Mouse (Mus musculus): ENCODE results near the gene Slc12a7. TPM values are rescaled to one million over a fixed set of nuclear protein-coding genes. Genes with fewer than 3 reads are reported as not detected.
"Not testable (repeated sequence)": the region's sequence is repeated elsewhere in the genome, so short reads cannot be mapped to it uniquely, and the experiment has no call there.

The Slc12a7 gene
- polyA plus RNA-seq, 1 experiment from 2014 or later, result 120 TPM

GRCm38 (mm10) chr13:73699714-73700113, 33.2 kb upstream of the Slc12a7 start:
- in situ Hi-C loops (cut with MboI; ENCODE audit: low pct_unique_long_range_greater_than_20kb), result no loop called here
- H3K27me3 ChIP-seq, result no peaks in the 10 kb centered on the region
- ChIA-PET CTCF (interaction anchor here (1.3 to 1.7 kb wide), 2 partner anchors 52 to 53 kb away, joined by 3 to 5 read pairs; no protein-coding TSS in a partner anchor), POLR2A (interaction anchor here (0.6 to 2.5 kb wide), 2 partner anchors 10 to 616 kb away, joined by 5 to 6 read pairs; no protein-coding TSS in a partner anchor)
- no peak for DNase-seq (ENCODE audit: low read depth, low spot score)
- ATAC-seq, result no peak
- TF ChIP-seq CTCF (IDR thresholded peaks at IDR 0.05), result no peak

DNA sequence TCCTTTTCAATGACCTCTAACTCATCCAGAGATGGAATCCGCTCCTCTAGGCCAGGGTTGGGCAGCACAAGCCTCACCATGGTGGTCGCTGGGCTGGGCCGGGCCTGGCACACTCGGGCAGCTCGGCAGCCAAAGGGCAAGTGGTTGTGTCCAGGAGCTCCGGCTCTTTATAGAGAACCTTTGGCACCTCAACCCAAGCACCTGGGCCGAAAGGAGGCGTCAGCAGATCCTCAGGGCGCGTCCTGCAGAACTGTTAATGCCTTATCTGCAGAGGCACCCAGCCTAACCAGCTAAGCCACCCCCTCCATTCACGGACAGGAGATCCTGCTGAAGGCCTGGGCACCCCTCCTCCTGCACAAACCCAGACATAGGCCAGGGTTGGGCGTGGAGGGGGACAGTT, 32.3 kb upstream of the Slc12a7 start:
- no peak for DNase-seq (ENCODE audit: low read depth, low spot score)
- no peaks in the 10 kb centered on the region for H3K27me3 ChIP-seq
- ChIA-PET POLR2A (interaction anchor here (0.8 to 2.5 kb wide), 2 partner anchors 9 to 14 kb away, joined by 4 to 6 read pairs; no protein-coding TSS in a partner anchor), CTCF (interaction anchor here (1.7 to 2.6 kb wide), 2 partner anchors 8 to 54 kb away, joined by 5 to 12 read pairs; no protein-coding TSS in a partner anchor)
- ATAC-seq, result no peak
- in situ Hi-C loops (cut with MboI; ENCODE audit: low pct_unique_long_range_greater_than_20kb), result no loop called here
- no peak for TF ChIP-seq CTCF (IDR thresholded peaks at IDR 0.05)

DNA sequence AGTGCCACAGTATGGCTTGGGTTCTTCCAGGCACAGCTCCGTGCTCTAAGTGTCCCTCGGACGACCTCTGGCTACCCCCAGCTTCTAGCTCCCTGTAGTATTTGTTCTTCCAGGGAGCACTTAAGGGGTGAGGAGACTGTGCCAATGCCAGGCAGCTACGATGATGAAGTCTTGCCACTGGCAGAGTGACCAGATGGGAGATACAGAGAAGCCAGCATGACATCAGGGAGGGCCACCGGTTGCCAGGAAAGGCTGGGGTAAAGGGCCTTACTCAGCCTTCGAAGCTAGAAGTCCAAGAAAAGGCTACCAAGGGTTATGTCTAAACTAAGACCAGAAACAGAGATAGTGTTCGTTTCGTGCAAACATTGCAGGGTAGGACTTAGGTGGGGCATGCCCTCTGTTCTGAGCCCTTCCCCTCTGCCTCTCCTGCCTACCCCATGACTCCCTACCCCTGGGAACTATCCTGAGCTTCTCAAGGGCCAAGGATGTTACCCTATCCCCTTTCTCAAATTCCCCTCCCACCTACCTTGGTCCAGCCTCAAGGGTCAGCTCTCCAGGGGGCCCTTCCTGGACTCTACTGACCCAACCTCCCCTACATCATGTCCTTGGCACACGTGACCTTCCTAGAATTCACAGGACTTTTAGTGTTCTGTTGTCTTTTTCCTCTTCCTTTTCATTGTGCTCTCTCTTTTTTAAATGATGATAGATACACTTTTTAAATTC, 31.6 kb upstream of the Slc12a7 start:
- in situ Hi-C loops (cut with MboI; ENCODE audit: low pct_unique_long_range_greater_than_20kb), result no loop called here
- ATAC-seq (no peak), DNase-seq (ENCODE audit: low read depth, low spot score) (no peak)
- ChIA-PET POLR2A (interaction anchor here (0.8 to 2.5 kb wide), 2 partner anchors 9 to 13 kb away, joined by 4 to 6 read pairs; no protein-coding TSS in a partner anchor), CTCF (interaction anchor here (2.6 kb wide), 1 partner anchor 9 kb away, joined by 12 read pairs; no protein-coding TSS in a partner anchor)
- H3K27me3 ChIP-seq, result no peaks in the 10 kb centered on the region
- no peak for TF ChIP-seq CTCF (IDR thresholded peaks at IDR 0.05)

GRCm38 (mm10) chr13:73702776-73703175, 30.1 kb upstream of the Slc12a7 start:
- in situ Hi-C loops (cut with MboI; ENCODE audit: low pct_unique_long_range_greater_than_20kb), result no loop called here
- POLR2A ChIA-PET, result interaction anchor here (0.6 kb wide), 1 partner anchor 120 kb away, joined by 3 read pairs; no protein-coding TSS in a partner anchor
- CTCF ChIA-PET, result interaction anchor here (2.1 to 2.6 kb wide), 2 partner anchors 10 to 56 kb away, joined by 6 to 12 read pairs; no protein-coding TSS in a partner anchor
- no peak for TF ChIP-seq CTCF (IDR thresholded peaks at IDR 0.05)
- no peaks in the 10 kb centered on the region for H3K27me3 ChIP-seq
- ATAC-seq (no peak), DNase-seq (ENCODE audit: low read depth, low spot score) (no peak)

GRCm38 (mm10) chr13:73703486-73703885, 29.4 kb upstream of the Slc12a7 start:
- ATAC-seq; H3K27me3 ChIP-seq; DNase-seq (ENCODE audit: low read depth, low spot score); in situ Hi-C loops (cut with MboI; ENCODE audit: low pct_unique_long_range_greater_than_20kb): not testable (repeated sequence)
- ChIA-PET CTCF (interaction anchor here (1.3 to 3.5 kb wide), 3 partner anchors 11 to 57 kb away, joined by 3 to 16 read pairs (median 6); no protein-coding TSS in a partner anchor), POLR2A (interaction anchor here (1.2 kb wide), 1 partner anchor 10 kb away, joined by 4 read pairs; no protein-coding TSS in a partner anchor)

GRCm38 (mm10) chr13:73704694-73705325, 28.1 kb upstream of the Slc12a7 start, which contains the start of gene Slc6a19:
TSS of gene Slc6a19 (minus strand) at chr13:73704865.
- POLR2A ChIA-PET, result no interaction called here

DNA sequence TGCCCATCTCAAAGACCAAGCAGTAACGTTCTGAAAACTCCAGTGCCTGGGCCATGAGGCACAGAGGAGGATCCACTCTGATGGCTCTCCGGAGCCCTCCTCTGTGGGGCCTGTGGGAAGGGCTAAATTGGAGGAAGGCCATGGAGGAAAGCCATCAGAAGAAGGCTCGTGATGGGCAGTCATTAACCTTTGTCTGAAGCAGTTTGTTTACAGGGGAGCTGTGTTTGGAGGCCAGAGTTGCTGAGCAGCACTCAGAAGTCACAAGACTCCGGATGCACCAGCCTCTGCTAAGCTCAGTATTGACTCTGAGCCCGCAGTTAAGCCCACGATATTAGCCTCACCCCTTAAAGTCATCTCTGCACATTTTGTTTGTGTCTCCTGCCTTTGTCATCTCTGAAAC, 23.4 kb upstream of the Slc12a7 start:
- ATAC-seq (peak; percentile 29), DNase-seq (ENCODE audit: low read depth, low spot score) (no peak)
- ChIA-PET CTCF (interaction anchor here (1.0 to 6.8 kb wide), 4 partner anchors 9 to 94 kb away, joined by 3 to 54 read pairs (median 10); no protein-coding TSS in a partner anchor), POLR2A (interaction anchor here (1.0 to 1.6 kb wide), 2 partner anchors 10 to 15 kb away, joined by 6 to 7 read pairs; no protein-coding TSS in a partner anchor)
- TF ChIP-seq CTCF (IDR thresholded peaks at IDR 0.05), result no peak
- no peaks in the 10 kb centered on the region for H3K27me3 ChIP-seq
- in situ Hi-C loops (cut with MboI; ENCODE audit: low pct_unique_long_range_greater_than_20kb), result no loop called here

More at GRCm38 (mm10) chr13:73704694-73705325, 28.1 kb upstream of the Slc12a7 start, which contains the start of gene Slc6a19:
- CTCF ChIA-PET, result interaction anchor here (1.0 to 3.5 kb wide), 3 partner anchors 10 to 58 kb away, joined by 3 to 16 read pairs (median 4); no protein-coding TSS in a partner anchor
- in situ Hi-C loops (cut with MboI; ENCODE audit: low pct_unique_long_range_greater_than_20kb), result no loop called here
- no peaks in the 10 kb centered on the region for H3K27me3 ChIP-seq
- ATAC-seq (no peak), DNase-seq (ENCODE audit: low read depth, low spot score) (no peak)
- TF ChIP-seq CTCF (IDR thresholded peaks at IDR 0.05), result no peak

DNA sequence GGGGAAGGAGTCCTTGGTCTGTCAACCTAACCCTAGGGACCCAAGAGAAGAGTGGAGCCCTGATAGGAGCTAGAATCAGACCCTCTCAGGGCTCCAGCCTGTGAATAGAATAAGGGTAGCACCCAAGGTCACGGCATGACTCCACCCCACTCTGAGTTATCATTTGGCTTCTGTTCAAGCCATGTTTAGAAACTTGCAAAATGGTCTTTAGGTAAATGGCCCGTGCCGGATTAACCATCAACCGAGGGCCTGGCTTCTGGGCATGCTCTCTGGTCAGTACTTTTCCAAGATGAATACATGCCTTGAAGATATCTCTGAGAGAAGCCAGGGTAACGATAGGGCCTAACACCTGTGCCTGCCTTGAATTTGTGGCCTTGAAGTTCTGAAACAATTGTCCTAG, 21.7 kb upstream of the Slc12a7 start:
- DNase-seq (ENCODE audit: low read depth, low spot score), result no peak
- H3K27me3 ChIP-seq, result no peaks in the 10 kb centered on the region
- POLR2A ChIA-PET, result no interaction called here
- CTCF ChIA-PET, result interaction anchor here (1.1 to 6.8 kb wide), 4 partner anchors 12 to 111 kb away, joined by 3 to 54 read pairs (median 11); no protein-coding TSS in a partner anchor
- in situ Hi-C loops (cut with MboI; ENCODE audit: low pct_unique_long_range_greater_than_20kb), result no loop called here
- ATAC-seq, result no peak
- no peak for TF ChIP-seq CTCF (IDR thresholded peaks at IDR 0.05)

GRCm38 (mm10) chr13:73711803-73712202, 21.1 kb upstream of the Slc12a7 start:
- ChIA-PET POLR2A (no interaction called here), CTCF (interaction anchor here (1.0 to 6.8 kb wide), 5 partner anchors 16 to 65 kb away, joined by 3 to 54 read pairs (median 3); no protein-coding TSS in a partner anchor)
- no peak for ATAC-seq
- H3K27me3 ChIP-seq, result no peaks in the 10 kb centered on the region
- DNase-seq (ENCODE audit: low read depth, low spot score), result no peak
- in situ Hi-C loops (cut with MboI; ENCODE audit: low pct_unique_long_range_greater_than_20kb), result no loop called here
- no peak for TF ChIP-seq CTCF (IDR thresholded peaks at IDR 0.05)

DNA sequence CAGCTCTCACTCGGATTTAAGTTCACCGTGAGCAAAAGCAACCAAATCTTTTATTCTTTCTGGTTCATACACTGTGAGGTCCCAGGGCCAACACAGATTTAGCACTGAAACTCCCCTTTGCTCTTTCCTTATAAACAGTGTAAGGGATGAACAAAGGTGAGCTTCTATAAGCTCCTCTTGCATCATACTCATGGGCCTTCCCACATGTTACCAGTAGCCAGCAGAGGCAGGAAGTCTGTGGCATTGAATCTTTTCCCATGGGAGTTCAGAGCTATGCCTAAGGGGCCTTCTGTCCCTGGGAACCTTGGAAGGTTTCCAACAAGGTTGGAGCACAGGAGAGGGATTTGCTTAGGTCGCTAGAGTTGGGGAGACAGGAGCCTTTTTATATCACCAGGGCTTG, 20.7 kb upstream of the Slc12a7 start:
- H3K27me3 ChIP-seq, result no peaks in the 10 kb centered on the region
- POLR2A ChIA-PET, result interaction anchor here (1.2 kb wide), 1 partner anchor 66 kb away, joined by 3 read pairs; no protein-coding TSS in a partner anchor
- no peak for TF ChIP-seq CTCF (IDR thresholded peaks at IDR 0.05)
- in situ Hi-C loops (cut with MboI; ENCODE audit: low pct_unique_long_range_greater_than_20kb), result no loop called here
- CTCF ChIA-PET, result interaction anchor here (1.0 to 6.8 kb wide), 6 partner anchors 16 to 65 kb away, joined by 3 to 54 read pairs (median 3); no protein-coding TSS in a partner anchor
- DNase-seq (ENCODE audit: low read depth, low spot score) (no peak), ATAC-seq (no peak)
